Mouse (Mus musculus) kidney, adult 11 months (tissue): Measurements from ENCODE around the gene Prpf31.
A peak's percentile ranks its signal among the peaks of the same experiment; 100 is the strongest.

ENCODE experiments used
- DNase-seq: peaks from one replicate; pipeline ENCODE4 v3.0.0; 2022

Gene Prpf31

GRCm38 (mm10) chr7:3630478-3630815 is 662 bp downstream of the Prpf31 start:
- no peak for DNase-seq

- DNase-seq: no peak
Measured at GRCm38 (mm10) chr7:3643412-3643811, 13.6 kb downstream of the Prpf31 start.

- no peak for DNase-seq
Measured at GRCm38 (mm10) chr7:3643843-3644242, 14.1 kb downstream of the Prpf31 start.

- no peak for DNase-seq
Measured at GRCm38 (mm10) chr7:3644348-3644671, 14.5 kb downstream of the Prpf31 start.

GRCm38 (mm10) chr7:3644672-3645487 is 15.1 kb downstream of the Prpf31 start, which contains the start of gene Cnot3:
Cnot3 (plus strand) TSS chr7:3645268.
- DNase-seq: peak; percentile 100

GRCm38 (mm10) chr7:3645488-3646025 is 15.8 kb downstream of the Prpf31 start:
- no peak for DNase-seq

- no peak for DNase-seq
Measured at GRCm38 (mm10) chr7:3646188-3646587, 16.4 kb downstream of the Prpf31 start.

GRCm38 (mm10) chr7:3646641-3647040 is 16.9 kb downstream of the Prpf31 start:
- no peak for DNase-seq

GRCm38 (mm10) chr7:3656966-3657365 is 27.2 kb downstream of the Prpf31 start:
- no peak for DNase-seq

GRCm38 (mm10) chr7:3658578-3658977 is 28.8 kb downstream of the Prpf31 start:
- DNase-seq: no peak

- DNase-seq: peak; percentile 64
Measured at GRCm38 (mm10) chr7:3664524-3665214, 34.9 kb downstream of the Prpf31 start.

GRCm38 (mm10) chr7:3665215-3666114 is 35.7 kb downstream of the Prpf31 start, which contains the start of gene Leng1:
Leng1 (minus strand) TSS chr7:3665840.
- DNase-seq: peak; percentile 98

GRCm38 (mm10) chr7:3666921-3667391 is 37.2 kb downstream of the Prpf31 start:
- DNase-seq: no peak

- peak; percentile 67 for DNase-seq
Measured at GRCm38 (mm10) chr7:3674507-3675227, 44.9 kb downstream of the Prpf31 start.

- DNase-seq: no peak
Measured at GRCm38 (mm10) chr7:3675228-3675548, 45.4 kb downstream of the Prpf31 start.

GRCm38 (mm10) chr7:3676371-3676770 is 46.6 kb downstream of the Prpf31 start:
- no peak for DNase-seq

GRCm38 (mm10) chr7:3677342-3677741 is 47.6 kb downstream of the Prpf31 start, which contains the start of gene Tmc4:
Tmc4 (minus strand) TSS chr7:3677553.
- DNase-seq: peak; percentile 75

- DNase-seq: no peak
Measured at GRCm38 (mm10) chr7:3683908-3684550, 54.2 kb downstream of the Prpf31 start.

- no peak for DNase-seq
Measured at GRCm38 (mm10) chr7:3684698-3685097, 54.9 kb downstream of the Prpf31 start.

GRCm38 (mm10) chr7:3685400-3686187 is 55.8 kb downstream of the Prpf31 start:
- no peak for DNase-seq

- no peak for DNase-seq
Measured at GRCm38 (mm10) chr7:3691919-3692318, 62.1 kb downstream of the Prpf31 start.
